Mouse (Mus musculus) erythroblast, embryonic 14.5 days (primary cell): ENCODE data around the gene Unc79. TPM values are rescaled to one million over a fixed set of nuclear protein-coding genes. Genes with fewer than 3 reads are reported as not detected.

ENCODE experiments used
- H3K27me3 ChIP-seq: 2 replicates; pipeline ENCODE4 v1.6.1; 2012; ENCODE audit warnings: inconsistent platforms; ENCODE audit not compliant: control insufficient read depth
- H3K36me3 ChIP-seq: 2 replicates; pipeline ENCODE4 v1.6.1; 2012; ENCODE audit warnings: mild to moderate bottlenecking, inconsistent platforms; ENCODE audit not compliant: control insufficient read depth
- H3K4me1 ChIP-seq: 2 replicates; pipeline ENCODE4 v1.6.1; 2012; ENCODE audit warnings: inconsistent platforms; ENCODE audit not compliant: control insufficient read depth
- H3K4me3 ChIP-seq: replicated peaks from 2 replicates; pipeline ENCODE3; 2012; ENCODE audit warnings: moderate library complexity, mild to moderate bottlenecking, inconsistent platforms
- H3K9me3 ChIP-seq: 2 replicates; pipeline ENCODE4 v1.6.1; 2012; ENCODE audit warnings: low read length, inconsistent platforms, mixed read lengths; ENCODE audit not compliant: control insufficient read depth
- GATA1 ChIP-seq: IDR thresholded peaks from 2 replicates; pipeline ENCODE4 v1.6.1; 2012; ENCODE audit warnings: low read length, inconsistent platforms, mixed read lengths
- TAL1 ChIP-seq: IDR thresholded peaks from 3 replicates; pipeline ENCODE4 v1.6.1; 2012; ENCODE audit warnings: low read length, inconsistent platforms, mixed read lengths
- polyA plus RNA-seq: library from polyadenylated mRNA; stranded (reverse); fragments of >175 nt; gene quantifications from 2 replicates; pipeline ENCODE4 v1.2.3, GENCODE M21; 2012

The Unc79 gene
- polyA plus RNA-seq, 1 experiment = not detected

DNA sequence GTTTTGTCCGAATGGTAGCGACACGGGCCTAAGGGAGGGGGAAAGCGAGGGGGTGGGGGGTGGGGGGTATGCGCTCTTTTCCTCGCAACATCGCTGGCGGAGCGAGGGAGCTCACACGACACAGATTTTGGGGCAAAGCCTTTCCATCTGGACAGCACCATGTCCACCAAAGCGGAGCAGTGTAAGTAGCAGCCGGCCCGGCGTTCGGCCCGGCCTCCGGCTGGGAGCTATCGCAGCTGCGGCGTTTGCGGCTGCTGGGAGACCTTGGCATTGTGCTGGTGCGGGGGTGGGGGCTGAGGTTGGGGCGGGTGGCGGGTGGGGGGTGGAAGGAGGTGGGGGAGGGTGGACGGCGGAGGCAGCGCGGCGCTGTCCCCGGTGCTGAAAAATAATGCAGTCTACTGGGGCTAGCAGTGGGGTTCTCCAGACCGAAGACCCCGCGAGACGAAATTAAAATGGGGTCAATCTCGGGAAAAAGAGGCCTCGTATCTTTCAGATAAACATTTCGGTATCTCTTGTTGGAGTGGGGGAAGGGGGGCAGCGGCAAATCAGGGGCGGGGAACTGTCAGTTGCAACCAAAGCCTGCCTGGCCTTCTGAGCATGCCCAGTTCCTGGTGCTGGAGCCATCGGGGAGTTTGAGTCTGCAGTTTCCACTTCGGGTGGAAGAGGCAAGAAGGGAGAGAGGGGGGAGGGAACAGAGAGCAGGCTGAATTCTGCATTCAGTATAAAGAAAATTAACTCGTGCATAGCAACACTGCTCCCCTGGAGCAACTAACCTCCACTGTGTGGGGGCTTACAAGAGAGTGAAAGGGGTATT lies 943 bp downstream of the Unc79 start:
- no peaks in the 10 kb centered on the region; the same call in 1 of the 2 replicates for H3K4me1 ChIP-seq
- peaks cover 27% of the 10 kb centered on the region for H3K27me3 ChIP-seq
- no peaks in the 10 kb centered on the region for H3K36me3 ChIP-seq
- no peaks in the 10 kb centered on the region; the same call in 1 of the 2 replicates for H3K9me3 ChIP-seq
- H3K4me3 ChIP-seq = peak overlapping the region; percentile 31
- no peak for TF ChIP-seq GATA1
- TF ChIP-seq TAL1 = no peak

DNA sequence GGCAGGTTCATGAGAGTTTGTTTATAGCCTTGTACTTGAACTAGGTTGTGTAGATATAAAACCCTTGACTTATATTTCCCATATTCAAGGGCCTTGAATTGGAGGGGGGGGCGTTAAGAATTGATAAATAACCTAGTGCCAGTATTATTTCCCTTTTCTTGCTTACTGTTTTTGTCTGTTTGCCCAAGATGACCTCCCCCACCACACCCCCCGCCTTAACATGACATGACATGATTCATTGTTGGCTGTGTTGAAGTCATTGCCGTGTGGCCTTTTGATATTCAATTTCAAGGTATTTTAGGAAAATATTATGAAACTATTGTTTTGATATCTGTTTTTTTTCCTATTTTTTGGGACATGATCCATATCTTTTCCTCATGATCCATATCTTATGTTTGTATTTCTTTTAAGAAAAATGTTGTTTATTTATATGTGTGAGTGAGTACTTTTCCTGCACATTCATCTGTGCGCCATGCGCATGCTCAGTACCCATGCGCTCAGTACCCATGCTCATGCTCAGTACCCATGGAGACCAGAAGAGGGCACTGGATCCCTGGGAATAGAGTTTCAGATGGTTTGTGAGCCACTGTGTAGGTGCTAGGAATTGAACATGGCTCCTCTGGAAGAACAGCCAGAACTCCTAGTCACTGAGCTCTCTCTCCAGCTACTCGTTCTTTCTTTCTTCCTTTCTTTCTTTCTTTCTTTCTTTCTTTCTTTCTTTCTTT lies 11.6 kb downstream of the Unc79 start:
- H3K9me3 ChIP-seq = no peaks in the 10 kb centered on the region

GRCm38 (mm10) chr12:102961066-102961465 lies 12.4 kb downstream of the Unc79 start:
- H3K27me3 ChIP-seq = no peaks in the 10 kb centered on the region
- TF ChIP-seq GATA1 (no peak), TAL1 (no peak)
- no peaks in the 10 kb centered on the region for H3K9me3 ChIP-seq
- no peaks in the 10 kb centered on the region for H3K36me3 ChIP-seq
- H3K4me1 ChIP-seq = no peaks in the 10 kb centered on the region
- H3K4me3 ChIP-seq = no peak overlapping the region

More for the DNA sequence above, 11.6 kb downstream of the Unc79 start:
- Histone ChIP-seq H3K27me3 (no peaks in the 10 kb centered on the region), H3K36me3 (no peaks in the 10 kb centered on the region), H3K4me1 (no peaks in the 10 kb centered on the region), H3K4me3 (no peak overlapping the region)
- TF ChIP-seq TAL1 = no peak
- TF ChIP-seq GATA1 = no peak

DNA sequence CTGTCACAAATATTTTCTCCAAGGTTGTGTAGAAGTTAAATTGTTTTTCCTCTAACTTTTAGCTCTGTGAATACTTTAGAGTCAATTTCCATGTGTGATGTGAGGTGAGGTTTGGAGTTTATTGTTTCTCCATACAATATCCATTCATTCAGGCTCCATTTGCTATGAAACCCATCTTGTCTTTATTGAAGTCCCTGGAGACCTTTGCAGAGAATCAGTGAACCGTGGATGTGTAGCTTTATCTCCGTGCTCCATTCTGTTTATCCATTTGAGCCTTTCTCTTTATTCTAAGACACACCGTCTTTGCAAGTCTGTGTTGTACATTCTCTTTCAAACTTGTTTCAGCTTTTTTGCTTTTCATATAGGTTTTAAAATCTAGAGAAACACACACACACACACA lies 15.8 kb downstream of the Unc79 start:
- TF ChIP-seq GATA1 = no peak
- no peaks in the 10 kb centered on the region for H3K36me3 ChIP-seq
- H3K4me3 ChIP-seq = no peak overlapping the region
- no peaks in the 10 kb centered on the region for H3K27me3 ChIP-seq
- H3K4me1 ChIP-seq = no peaks in the 10 kb centered on the region
- H3K9me3 ChIP-seq = no peaks in the 10 kb centered on the region

DNA sequence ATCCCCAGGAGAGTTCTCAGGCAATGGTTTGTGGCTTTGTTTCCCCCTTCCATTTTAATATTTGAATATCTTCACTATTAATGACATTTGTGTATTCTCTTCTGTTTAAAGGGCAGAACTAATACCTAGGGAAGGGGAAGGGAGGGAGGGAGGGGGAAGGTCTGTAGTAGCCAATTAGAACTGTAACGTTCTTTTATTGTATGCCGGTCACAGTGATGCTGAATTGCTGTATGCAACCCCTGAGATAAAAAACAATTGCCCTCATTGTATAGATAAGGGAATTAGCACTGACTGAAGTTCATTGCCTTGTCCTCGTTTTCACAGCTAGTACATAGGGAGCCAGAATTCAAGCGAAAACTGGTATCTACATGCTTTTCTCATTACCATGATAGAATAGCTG lies 31.9 kb downstream of the Unc79 start:
- no peak for TF ChIP-seq TAL1
- TF ChIP-seq GATA1 = no peak
- no peaks in the 10 kb centered on the region for H3K9me3 ChIP-seq
- no peaks in the 10 kb centered on the region for H3K36me3 ChIP-seq
- no peaks in the 10 kb centered on the region for H3K27me3 ChIP-seq
- no peaks in the 10 kb centered on the region for H3K4me1 ChIP-seq
- no peak overlapping the region for H3K4me3 ChIP-seq

GRCm38 (mm10) chr12:102981543-102981942 lies 32.9 kb downstream of the Unc79 start:
- no peaks in the 10 kb centered on the region for H3K4me1 ChIP-seq
- no peaks in the 10 kb centered on the region for H3K27me3 ChIP-seq
- H3K36me3 ChIP-seq = no peaks in the 10 kb centered on the region
- no peak for TF ChIP-seq GATA1
- no peak for TF ChIP-seq TAL1
- no peak overlapping the region for H3K4me3 ChIP-seq
- no peaks in the 10 kb centered on the region for H3K9me3 ChIP-seq

DNA sequence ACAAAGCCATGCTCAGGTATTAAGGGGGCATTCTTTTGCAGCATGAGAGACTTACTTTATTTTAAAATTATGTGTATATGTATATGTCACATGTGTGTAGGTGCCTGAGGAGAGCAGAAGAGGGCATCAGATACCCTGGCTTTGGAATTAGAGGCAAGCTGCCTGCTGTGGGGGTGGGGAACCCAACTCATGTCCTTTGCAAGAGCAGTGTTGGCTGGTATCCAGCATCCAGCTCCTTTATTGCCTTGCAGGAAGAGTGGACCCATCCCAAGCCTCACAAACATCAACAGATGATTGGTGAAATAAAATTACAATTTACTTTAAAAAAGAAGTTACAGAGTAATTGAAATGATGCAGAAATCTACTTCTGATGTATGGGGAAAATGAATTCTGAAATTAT lies 36.7 kb downstream of the Unc79 start:
- no peaks in the 10 kb centered on the region for H3K4me1 ChIP-seq
- H3K36me3 ChIP-seq = no peaks in the 10 kb centered on the region
- TF ChIP-seq GATA1 (no peak), TAL1 (no peak)
- H3K27me3 ChIP-seq = no peaks in the 10 kb centered on the region
- no peak overlapping the region for H3K4me3 ChIP-seq
- H3K9me3 ChIP-seq = no peaks in the 10 kb centered on the region

- Histone ChIP-seq H3K4me1 (no peaks in the 10 kb centered on the region), H3K4me3 (no peak overlapping the region), H3K27me3 (no peaks in the 10 kb centered on the region), H3K36me3 (no peaks in the 10 kb centered on the region), H3K9me3 (no peaks in the 10 kb centered on the region)
- no peak for TF ChIP-seq GATA1
- TF ChIP-seq TAL1 = no peak
These were observed 39.1 kb downstream of the Unc79 start for GRCm38 (mm10) chr12:102987736-102988135.

DNA sequence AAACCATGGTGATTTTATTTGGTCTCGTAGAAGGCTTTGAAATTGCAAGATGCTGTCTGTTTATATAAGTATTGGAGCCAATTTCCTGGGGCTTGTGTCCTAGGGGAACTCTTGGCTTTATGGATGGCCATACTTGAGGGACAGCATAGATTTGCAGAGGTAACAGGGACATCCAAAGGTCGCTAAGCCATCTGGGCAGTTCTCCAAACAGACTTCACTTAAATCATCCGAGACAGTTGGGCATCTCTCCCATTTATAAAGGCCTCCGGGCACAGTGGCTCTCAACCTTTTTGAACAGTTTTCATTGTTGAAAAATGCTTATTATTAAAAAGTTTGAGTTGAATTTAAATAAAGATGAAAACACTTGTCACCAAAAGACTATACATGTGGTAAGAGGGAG lies 59.8 kb downstream of the Unc79 start:
- no peak overlapping the region for H3K4me3 ChIP-seq
- no peaks in the 10 kb centered on the region for H3K9me3 ChIP-seq
- no peaks in the 10 kb centered on the region for H3K27me3 ChIP-seq
- no peaks in the 10 kb centered on the region for H3K4me1 ChIP-seq
- no peaks in the 10 kb centered on the region for H3K36me3 ChIP-seq
- no peak for TF ChIP-seq TAL1
